Mouse (Mus musculus) stomach, postnatal 0 days (tissue): Measurements from ENCODE around the gene Skp1a.

Source experiments
- CTCF ChIP-seq: IDR thresholded peaks from 2 replicates; pipeline ENCODE4 v1.5.1; 2016; ENCODE audit warnings: antibody characterized with exemption, low read depth, mild to moderate bottlenecking, moderate library complexity
- EP300 ChIP-seq: optimal IDR thresholded peaks from 2 replicates; pipeline ENCODE3; 2016; ENCODE audit warnings: antibody characterized with exemption

- TF ChIP-seq CTCF (no peak), EP300 (no peak)
Observed at GRCm38 (mm10) chr11:52277433-52278150, 45.8 kb downstream of the Skp1a start.
